Mouse (Mus musculus) stomach, postnatal 0 days (tissue): ENCODE results near the gene Dgkq. TPM values are rescaled to one million over a fixed set of nuclear protein-coding genes. Genes with fewer than 3 reads are reported as not detected.

Experiments
- ATAC-seq: fragments of 200-750 bp; cut with Nextera tagmentation; 2 replicates; pipeline ENCODE4 v1.8.0; 2017; ENCODE audit not compliant: low FRiP score, low TSS enrichment
- DNase-seq: peaks from one replicate; pipeline ENCODE4 v3.0.0-alpha.2; 2016; ENCODE audit warnings: low spot score
- H3K27ac ChIP-seq: fragments of 300-500 bp; sonication (generic); replicated peaks from 2 replicates; pipeline ENCODE4 v1.5.1; 2014; ENCODE audit warnings: mild to moderate bottlenecking, control low read depth
- H3K27me3 ChIP-seq: fragments of 300-500 bp; sonication (generic); 2 replicates; pipeline ENCODE4 v1.6.1; 2014; ENCODE audit warnings: low read length; ENCODE audit not compliant: control insufficient read depth, insufficient read depth
- H3K36me3 ChIP-seq: fragments of 300-500 bp; sonication (generic); 2 replicates; pipeline ENCODE4 v1.6.1; 2014; ENCODE audit warnings: low read length, mixed read lengths; ENCODE audit not compliant: control insufficient read depth, insufficient read depth
- H3K4me1 ChIP-seq: fragments of 300-500 bp; sonication (generic); replicated peaks from 2 replicates; pipeline ENCODE4 v1.6.1; 2014; ENCODE audit warnings: antibody characterized with exemption; ENCODE audit not compliant: control insufficient read depth, insufficient read depth
- H3K4me2 ChIP-seq: fragments of 300-500 bp; sonication (generic); replicated peaks from 2 replicates; pipeline ENCODE4 v1.6.1; 2014; ENCODE audit warnings: low read depth, mild to moderate bottlenecking, control low read depth, moderate library complexity
- H3K4me3 ChIP-seq: fragments of 300-500 bp; sonication (generic); 2 replicates; pipeline ENCODE4 v1.5.1; 2014; ENCODE audit warnings: low read depth, low read length, control low read depth
- H3K9ac ChIP-seq: fragments of 300-500 bp; sonication (generic); 2 replicates; pipeline ENCODE4 v1.6.1; 2014; ENCODE audit warnings: mild to moderate bottlenecking, low read length, control low read depth, mixed read lengths
- H3K9me3 ChIP-seq: fragments of 300-500 bp; sonication (generic); 2 replicates; pipeline ENCODE4 v1.6.1; 2016; ENCODE audit warnings: low read length; ENCODE audit not compliant: control insufficient read depth
- CTCF ChIP-seq: IDR thresholded peaks from 2 replicates; pipeline ENCODE4 v1.5.1; 2016; ENCODE audit warnings: antibody characterized with exemption, low read depth, mild to moderate bottlenecking, moderate library complexity
- EP300 ChIP-seq: optimal IDR thresholded peaks from 2 replicates; pipeline ENCODE3; 2016; ENCODE audit warnings: antibody characterized with exemption
- WGBS: fragments of 180-500 bp; shearing (Covaris S2); extraction: QIAGEN DNeasy Blood & Tissue Kit; methylation state at CpG from one replicate; pipeline ENCODE4 v1.1.7; 2014; 5-methylcytosine and 5-hydroxymethylcytosine counted together
- polyA plus RNA-seq: library from polyadenylated mRNA; unstranded; fragments of >200 nt; fragmentation: Nextera tagmentation; extraction: Ambion mirVana; gene quantifications from 2 replicates; pipeline ENCODE4 v1.2.1, GENCODE M21; 2015

Dgkq gene
- polyA plus RNA-seq, 1 experiment from 2014 or later = 4.6 TPM

- DNase-seq (no peak), ATAC-seq (no peak)
- TF ChIP-seq EP300 = no peak
- Histone ChIP-seq H3K4me2 (no peak overlapping the region), H3K9ac (no peak overlapping the region), H3K36me3 (no peaks in the 10 kb centered on the region), H3K27ac (no peak overlapping the region), H3K4me1 (peaks cover 8% of the 10 kb centered on the region), H3K9me3 (no peaks in the 10 kb centered on the region), H3K4me3 (no peak overlapping the region), H3K27me3 (no peaks in the 10 kb centered on the region)
- 33% methylated on average over 3 of the region's 3 CpGs for WGBS
Observed at GRCm38 (mm10) chr5:108665066-108665465, 4.4 kb downstream of the Dgkq start.

- H3K36me3 ChIP-seq = no peaks in the 10 kb centered on the region
- H3K9ac ChIP-seq = no peak overlapping the region
- no peak overlapping the region for H3K4me3 ChIP-seq
- H3K9me3 ChIP-seq = no peaks in the 10 kb centered on the region
- no peaks in the 10 kb centered on the region for H3K27me3 ChIP-seq
- no peak overlapping the region for H3K4me2 ChIP-seq
- TF ChIP-seq CTCF (no peak), EP300 (no peak)
- H3K27ac ChIP-seq = no peak overlapping the region
- H3K4me1 ChIP-seq = peaks cover 5% of the 10 kb centered on the region
- DNase-seq (no peak), ATAC-seq (no peak)
- 75% methylated on average over 4 of the region's 4 CpGs for WGBS
Observed at GRCm38 (mm10) chr5:108662772-108663171, 6.7 kb downstream of the Dgkq start.

GRCm38 (mm10) chr5:108660632-108661268 lies 8.7 kb downstream of the Dgkq start:
- peak overlapping the region; percentile 93 for H3K4me2 ChIP-seq
- peak overlapping the region; percentile 92 for H3K4me3 ChIP-seq
- H3K27ac ChIP-seq = peak overlapping the region; percentile 61
- TF ChIP-seq CTCF = no peak
- TF ChIP-seq EP300 = no peak
- ATAC-seq (peak; percentile 98), DNase-seq (peak; percentile 94)
- H3K27me3 ChIP-seq = no peaks in the 10 kb centered on the region
- H3K9me3 ChIP-seq = no peaks in the 10 kb centered on the region
- H3K36me3 ChIP-seq = 0 out of 2 replicates have a peak, but pooled peaks cover 4% of the 10 kb centered on the region
- peaks cover 5% of the 10 kb centered on the region for H3K4me1 ChIP-seq
- H3K9ac ChIP-seq = peak overlapping the region; percentile 92
- 13% methylated on average over 36 of the region's 36 CpGs for WGBS

- H3K27me3 ChIP-seq = no peaks in the 10 kb centered on the region
- peak within 1 kb of the TSS; percentile 61 for H3K27ac ChIP-seq
- 0 out of 2 replicates have a peak, but pooled peaks cover 5% of the 10 kb centered on the region for H3K36me3 ChIP-seq
- ATAC-seq (peak; percentile 61), DNase-seq (no peak)
- peak within 1 kb of the TSS; percentile 92 for H3K4me3 ChIP-seq
- no peaks in the 10 kb centered on the region for H3K9me3 ChIP-seq
- H3K9ac ChIP-seq = peak within 1 kb of the TSS; percentile 92
- peaks cover 5% of the 10 kb centered on the region for H3K4me1 ChIP-seq
- 8% methylated on average over 24 of the region's 24 CpGs for WGBS
- peak within 1 kb of the TSS; percentile 93 for H3K4me2 ChIP-seq
- TF ChIP-seq CTCF (no peak), EP300 (no peak)
Observed at GRCm38 (mm10) chr5:108659698-108660631, 9.5 kb downstream of the Dgkq start, which contains the start of gene Idua. Gene Idua, plus strand, starts transcription at chr5:108660331.

- no peak overlapping the region for H3K4me3 ChIP-seq
- TF ChIP-seq EP300 (no peak), CTCF (no peak)
- no peak overlapping the region for H3K9ac ChIP-seq
- ATAC-seq (no peak), DNase-seq (no peak)
- H3K36me3 ChIP-seq = peaks cover 11% of the 10 kb centered on the region; the same call in 1 of the 2 replicates
- no peaks in the 10 kb centered on the region for H3K9me3 ChIP-seq
- H3K27ac ChIP-seq = no peak overlapping the region
- H3K4me1 ChIP-seq = peaks cover 5% of the 10 kb centered on the region
- no peak overlapping the region for H3K4me2 ChIP-seq
- 85% methylated on average over 1 of the region's 1 CpGs for WGBS
- no peaks in the 10 kb centered on the region for H3K27me3 ChIP-seq
Observed at GRCm38 (mm10) chr5:108658611-108659010, 10.9 kb downstream of the Dgkq start.

- ATAC-seq (no peak), DNase-seq (no peak)
- Histone ChIP-seq H3K36me3 (peaks cover 16% of the 10 kb centered on the region; the same call in 1 of the 2 replicates), H3K27me3 (no peaks in the 10 kb centered on the region), H3K27ac (no peak overlapping the region), H3K4me3 (no peak overlapping the region), H3K9ac (no peak overlapping the region), H3K4me2 (no peak overlapping the region), H3K4me1 (peaks cover 5% of the 10 kb centered on the region), H3K9me3 (no peaks in the 10 kb centered on the region)
- TF ChIP-seq CTCF = no peak
- TF ChIP-seq EP300 = no peak
- WGBS = 70% methylated on average over 5 of the region's 5 CpGs
Observed at GRCm38 (mm10) chr5:108657406-108657805, 12.1 kb downstream of the Dgkq start.
